7 mouse cellular contexts compared by ENCODE assay signal in genomic region chr15:80263610-80264575, GRCm38 (mm10). TPM values are rescaled to one million over a fixed set of nuclear protein-coding genes. Genes with fewer than 3 reads are reported as not detected.
DNase-seq lines count a peak whose midpoint lies in the region; ATAC-seq lines count a peak whose summit lies in the region.

Gene Rps19bp1, minus strand, starts transcription at chr15:80264315.

- WGBS in intestine, embryonic 14.5 days: 1% methylated on average over 66 of the region's 66 CpGs
- 2% methylated on average over 66 of the region's 66 CpGs for WGBS in midbrain, embryonic 10.5 days

- intact Hi-C loops in left cerebral cortex, postnatal 25 days (cut with DNase I): loop anchor here (5.0 kb wide), 1 partner anchor 37 kb away; no protein-coding TSS in a partner anchor

- H3K4me3 ChIP-seq in intestine, embryonic 14.5 days (ENCODE audit: low read depth, low read length): peak within 1 kb of the TSS; percentile 91
- H3K4me3 ChIP-seq in midbrain, embryonic 10.5 days: peak within 1 kb of the TSS; percentile 97

- peak; percentile 83 to 87 for DNase-seq in adrenal gland, adult 18-20 months (ENCODE audit: low spot score in 2 of 2)
- DNase-seq in embryo, embryonic 10.5 days (ENCODE audit: low spot score): peak; percentile 95
- DNase-seq in gastrocnemius, postnatal 25 days: peak; percentile 84
- peak; percentile 95 for DNase-seq in intestine, embryonic 14.5 days (ENCODE audit: low spot score)
- DNase-seq in left cerebral cortex, postnatal 25 days (ENCODE audit: low spot score in 2 of 2): peak; percentile 86 to 92
- peak; percentile 93 for DNase-seq in midbrain, embryonic 10.5 days (ENCODE audit: low spot score)
- peak; percentile 87 for DNase-seq in right cerebral cortex, postnatal 4 days

- H3K4me2 ChIP-seq in intestine, embryonic 14.5 days (ENCODE audit: low read length): peak within 1 kb of the TSS; percentile 91

- ATAC-seq in intestine, embryonic 14.5 days (replicated peaks; ENCODE audit: low FRiP score, low TSS enrichment, low read depth): peak; percentile 88

- H3K36me3 ChIP-seq in intestine, embryonic 14.5 days (ENCODE audit: control insufficient read depth, insufficient read depth, low read length): peaks cover 20% of the 10 kb centered on the region; the same call in 1 of the 2 replicates
- H3K36me3 ChIP-seq in midbrain, embryonic 10.5 days: peaks cover 30% of the 10 kb centered on the region

- H3K27me3 ChIP-seq in intestine, embryonic 14.5 days (replicated peaks; ENCODE audit: control insufficient read depth, insufficient read depth, low read length): no peaks in the 10 kb centered on the region
- no peaks in the 10 kb centered on the region for H3K27me3 ChIP-seq in midbrain, embryonic 10.5 days (ENCODE audit: low read depth, poor library complexity, severe bottlenecking)

- H3K9me3 ChIP-seq in intestine, embryonic 14.5 days (ENCODE audit: control insufficient read depth, low read length): no peaks in the 10 kb centered on the region
- H3K9me3 ChIP-seq in midbrain, embryonic 10.5 days (replicated peaks): peaks cover under 1% of the 10 kb centered on the region; the same call in 1 of the 2 replicates

- peak within 1 kb of the TSS; percentile 78 for H3K9ac ChIP-seq in intestine, embryonic 14.5 days (ENCODE audit: low read length)

- peaks cover 8% of the 10 kb centered on the region for H3K4me1 ChIP-seq in intestine, embryonic 14.5 days (replicated peaks; ENCODE audit: control insufficient read depth, insufficient read depth, low read length)
- H3K4me1 ChIP-seq in midbrain, embryonic 10.5 days: peaks cover 25% of the 10 kb centered on the region

- H3K27ac ChIP-seq in intestine, embryonic 14.5 days (ENCODE audit: low read depth): peak within 1 kb of the TSS; percentile 40; the same call in 1 of the 2 replicates
- H3K27ac ChIP-seq in midbrain, embryonic 10.5 days (replicated peaks): peak within 1 kb of the TSS; percentile 87

RNA-seq across cellular contexts. Expression of gene Rps19bp1, which starts in this region (rescaled TPM):
- total RNA-seq in adrenal gland, adult 18-20 months (2021): 10 to 100 TPM; 42.6 to 48.1 TPM
- 10 to 100 TPM in 1 of 2 experiments, 1 to 10 TPM in 1; 9.9 to 11.2 TPM for total RNA-seq in gastrocnemius, postnatal 25 days (2021)
- 67.2 and 69.6 TPM in 2 replicates for polyA plus RNA-seq in intestine, embryonic 14.5 days (2014; fragmentation: Nextera tagmentation; extraction: Ambion mirVana)
- 10 to 100 TPM; 38.8 to 41.4 TPM for total RNA-seq in left cerebral cortex, postnatal 25 days (2021)
- polyA plus RNA-seq in midbrain, embryonic 10.5 days (2016; fragmentation: Nextera tagmentation; extraction: Ambion mirVana): 61.7 and 69.7 TPM in 2 replicates

Comparison
In these comparisons a context has a peak if more than half of its experiments do, and no peak if none do; other contexts are left out.
1. Peak in every context shown above with its lines: DNase-seq, ATAC-seq, H3K4me3 ChIP-seq and H3K27ac ChIP-seq.